Mouse (Mus musculus): Measurements from ENCODE around the gene Kcnh4.

DNA sequence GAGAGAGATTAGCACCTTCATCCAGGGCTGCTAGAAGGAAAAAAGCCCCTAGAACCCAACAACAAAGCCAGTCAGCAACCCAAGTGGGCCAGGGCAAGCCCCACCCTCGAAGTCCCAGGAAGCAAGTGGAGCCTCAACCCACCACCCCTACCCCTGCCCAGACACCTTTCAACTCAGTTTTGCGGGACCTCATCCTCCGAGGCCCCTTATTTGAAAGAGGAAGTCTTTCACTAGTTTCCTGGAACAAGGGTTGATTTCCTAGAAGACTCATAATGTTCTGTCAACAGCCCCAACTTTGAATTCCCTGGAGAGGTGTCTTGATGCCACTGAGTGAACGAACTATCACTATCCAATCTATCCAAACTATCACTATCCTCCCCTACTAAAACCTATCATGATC, 29.8 kb downstream of the Kcnh4 start:
- no peak for TF ChIP-seq ZNF384 (IDR thresholded peaks at IDR 0.05; ENCODE audit: low read depth, low read length)
- TF ChIP-seq MAFK (IDR thresholded peaks at IDR 0.05; ENCODE audit: insufficient read depth, low read depth, low read length): no peak
- no peak for TF ChIP-seq HCFC1 (IDR thresholded peaks at IDR 0.05; ENCODE audit: borderline replicate concordance, insufficient read depth, low read length)
- TF ChIP-seq ZC3H11A (IDR thresholded peaks at IDR 0.05; ENCODE audit: borderline replicate concordance, low read depth, low read length): no peak

Measured in ES-E14 (cell line).